Mouse (Mus musculus): ENCODE measurements at regions not wholly inside any gene's neighbourhood (a gene's known extent, or its start where the extent isn't known, plus 50 kb on each side); places are given as distances from the start of the nearest gene placed in this dataset.

DNA sequence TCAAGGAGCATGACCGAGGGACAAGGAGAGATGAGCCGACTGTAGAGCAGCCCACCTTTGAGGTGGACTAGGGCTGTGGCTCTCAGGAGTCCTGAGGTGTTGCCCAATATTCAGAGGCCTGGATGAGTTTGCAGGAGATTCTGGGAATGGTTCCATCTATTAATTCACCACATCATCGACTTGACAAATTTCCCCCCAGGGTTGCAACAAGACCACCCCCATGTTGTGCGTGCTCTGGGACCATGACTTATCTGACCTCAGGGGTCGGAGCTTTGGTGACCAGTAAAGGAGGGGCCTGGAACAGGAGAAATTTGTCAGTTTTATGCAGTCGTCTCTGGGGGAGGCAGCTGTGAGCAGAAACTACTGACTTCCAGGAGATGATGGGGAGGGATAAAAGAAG, 63.5 kb upstream of the 1600014C23Rik start:
- DNase-seq (ENCODE audit: low read depth, low spot score) = no peak

DNA sequence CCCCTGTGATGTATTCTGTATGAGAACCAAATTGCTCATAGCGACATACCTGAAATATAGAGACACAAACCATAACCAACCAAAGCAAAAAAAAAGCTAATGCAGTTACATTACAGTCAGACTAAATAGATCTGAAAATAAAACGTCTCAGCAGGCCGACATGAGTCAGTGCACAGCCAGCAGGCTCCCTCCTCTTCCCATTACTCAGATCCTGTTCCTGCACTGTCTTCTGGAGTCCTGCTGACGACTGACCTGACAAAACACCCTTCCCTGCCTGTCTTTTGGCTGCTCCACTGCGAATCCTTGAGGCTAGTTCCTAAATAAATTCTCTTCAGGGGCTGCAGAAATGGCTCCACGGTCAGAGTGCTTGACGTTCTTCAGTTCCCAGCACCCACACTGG, 61.3 kb upstream of the 1600014C23Rik start:
- no peak for DNase-seq (ENCODE audit: low read depth, low spot score)

DNA sequence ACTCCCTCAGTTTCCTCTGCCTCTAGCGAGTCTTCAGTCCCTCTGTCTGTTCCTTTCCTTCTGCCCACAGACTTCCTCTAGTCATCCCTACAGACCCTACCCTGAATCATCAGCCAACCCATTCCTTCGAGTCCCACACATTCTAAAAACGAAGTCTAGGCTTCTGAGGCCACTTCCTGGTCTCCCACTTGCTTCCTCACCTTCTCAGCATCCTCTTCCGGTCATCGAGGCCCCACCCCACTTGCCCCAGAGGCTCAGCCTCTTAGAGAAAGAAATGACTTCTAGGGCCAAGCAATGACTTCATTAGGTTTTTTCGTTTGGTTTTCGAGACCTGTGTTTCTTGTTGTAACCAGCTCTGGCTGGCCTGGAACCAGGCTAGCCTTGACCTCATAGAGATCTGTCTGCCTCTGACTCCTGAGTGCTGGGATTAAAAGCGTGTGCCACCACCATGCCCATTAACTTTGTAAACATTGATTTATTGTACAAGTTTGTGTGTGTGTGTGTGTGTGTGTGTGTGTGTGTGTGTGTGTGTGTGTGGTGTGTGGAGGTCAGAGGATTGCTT, 57.4 kb upstream of the 1600014C23Rik start:
- DNase-seq (ENCODE audit: low read depth, low spot score) = no peak

DNA sequence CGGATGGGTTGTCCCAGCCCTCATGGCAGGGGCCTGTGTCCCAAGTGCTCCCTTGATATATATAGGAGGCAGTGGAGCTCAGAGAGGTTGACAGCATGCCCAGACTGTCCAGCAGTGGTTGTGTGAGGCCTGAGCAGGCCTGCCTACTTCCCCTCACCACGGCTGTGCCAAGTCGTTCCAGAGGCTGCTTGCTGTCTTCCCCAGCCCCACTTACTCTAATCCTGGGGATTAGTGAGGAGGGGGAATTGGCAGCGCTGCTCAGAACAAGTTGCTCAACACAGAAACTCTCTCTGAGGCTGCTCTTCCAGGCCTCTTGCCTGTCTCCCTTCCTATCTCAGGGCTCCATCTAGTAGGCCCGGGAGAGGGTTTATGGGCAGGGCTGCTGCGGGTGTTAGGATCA, 56.1 kb upstream of the 1600014C23Rik start:
- no peak for DNase-seq (ENCODE audit: low read depth, low spot score)

DNA sequence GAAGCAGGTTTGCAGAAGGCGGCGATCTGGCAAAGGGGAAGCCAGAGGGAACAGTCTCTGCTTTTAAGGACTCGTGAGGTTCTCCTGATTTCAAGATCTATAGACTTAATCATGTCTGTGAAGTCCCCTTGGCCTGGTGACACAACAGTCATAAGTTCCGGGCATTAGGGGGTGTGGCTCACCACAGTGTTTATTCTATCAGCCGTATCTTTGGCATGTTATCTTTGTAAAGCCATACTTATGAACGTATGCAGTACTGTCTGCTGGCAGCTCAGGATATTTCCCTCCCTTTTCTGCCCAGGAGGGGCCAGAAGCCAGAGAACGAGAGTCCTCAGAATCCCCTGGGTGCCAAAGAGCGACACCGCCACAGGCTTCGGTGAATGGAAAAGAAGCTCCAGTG, 51.3 kb upstream of the 1600014C23Rik start:
- DNase-seq (ENCODE audit: low read depth, low spot score) = no peak

DNA sequence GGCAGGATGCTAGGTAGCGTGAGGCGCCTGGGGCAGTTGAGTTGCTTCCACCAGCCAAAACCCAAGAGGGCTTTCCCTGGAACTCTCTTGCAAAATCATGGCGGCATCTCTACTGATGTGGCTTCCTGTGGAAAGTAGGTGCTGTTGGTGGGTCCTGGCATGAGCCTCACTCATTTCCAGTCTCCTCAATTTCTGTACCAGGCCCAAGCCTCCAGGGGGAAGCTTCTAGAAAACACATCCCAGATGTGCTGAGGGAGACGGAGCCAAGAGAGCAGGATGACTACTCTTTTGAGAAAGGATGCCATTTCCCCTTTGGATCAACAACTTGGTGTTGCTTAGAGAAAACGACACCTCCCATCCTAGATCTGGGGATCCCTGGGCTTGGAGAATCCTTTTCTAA, 50.9 kb upstream of the 1600014C23Rik start:
- no peak for DNase-seq (ENCODE audit: low read depth, low spot score)

Measured in retina, adult 2 months (tissue).